Mouse (Mus musculus) MN1 (cell line): Measurements from ENCODE around the gene Rheb.
"Not testable (repeated sequence)": the region's sequence is repeated elsewhere in the genome, so short reads cannot be mapped to it uniquely, and the experiment has no call there.

ENCODE experiments used
- DNase-seq: peaks from one replicate; pipeline ENCODE4 v3.0.0-alpha.2; 2016; ENCODE audit warnings: low spot score

The Rheb gene

GRCm38 (mm10) chr5:24792961-24793360, 49.5 kb downstream of the Rheb start:
- no peak for DNase-seq

- no peak for DNase-seq
These were observed 59.5 kb downstream of the Rheb start for GRCm38 (mm10) chr5:24782957-24783356.

GRCm38 (mm10) chr5:24781048-24781447, 61.4 kb downstream of the Rheb start:
- DNase-seq: no peak

GRCm38 (mm10) chr5:24779881-24780512, 62.4 kb downstream of the Rheb start:
- DNase-seq: peak; percentile 50

DNA sequence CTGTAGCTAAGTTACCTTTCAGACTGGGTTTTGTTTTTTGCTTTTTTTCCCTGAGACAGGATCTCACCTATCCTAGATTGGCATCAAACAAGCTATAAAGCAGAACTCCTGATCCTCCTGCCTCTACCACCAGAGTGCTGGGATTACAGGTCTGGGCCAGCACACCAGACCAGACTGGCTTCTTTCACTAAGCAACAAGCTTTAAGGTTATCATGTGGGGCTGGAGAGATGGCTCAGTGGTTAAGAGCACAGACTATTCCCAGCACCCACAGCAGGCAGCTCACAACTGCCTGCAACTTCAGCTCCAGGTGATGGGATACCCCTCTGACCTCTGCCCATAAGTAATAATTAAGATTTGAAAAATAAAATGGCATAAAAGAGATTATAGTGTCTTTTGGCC, 63.1 kb downstream of the Rheb start:
- peak; percentile 3 for DNase-seq

DNA sequence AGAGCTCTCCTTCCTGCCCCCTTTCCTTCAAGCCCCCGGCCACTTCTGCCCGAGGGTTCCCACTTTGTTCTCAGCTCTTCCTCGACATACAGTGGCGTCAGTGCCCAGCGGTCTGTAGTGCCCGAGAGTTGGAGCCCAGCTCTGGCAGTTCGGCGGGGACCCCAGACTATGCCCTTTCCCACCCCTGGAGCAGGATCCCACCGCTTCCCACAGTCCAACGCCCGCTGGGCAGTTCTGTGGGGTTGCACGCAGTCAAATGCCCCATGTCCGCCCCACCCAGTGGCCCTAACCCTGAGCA, 63.6 kb downstream of the Rheb start:
- DNase-seq: no peak

GRCm38 (mm10) chr5:24778082-24778842, 64.2 kb downstream of the Rheb start:
- peak; percentile 3 for DNase-seq

GRCm38 (mm10) chr5:24776681-24777080, 65.7 kb downstream of the Rheb start:
- peak; percentile 26 for DNase-seq

- not testable (repeated sequence) for DNase-seq
These were observed 67.9 kb downstream of the Rheb start for GRCm38 (mm10) chr5:24774549-24774948.

DNA sequence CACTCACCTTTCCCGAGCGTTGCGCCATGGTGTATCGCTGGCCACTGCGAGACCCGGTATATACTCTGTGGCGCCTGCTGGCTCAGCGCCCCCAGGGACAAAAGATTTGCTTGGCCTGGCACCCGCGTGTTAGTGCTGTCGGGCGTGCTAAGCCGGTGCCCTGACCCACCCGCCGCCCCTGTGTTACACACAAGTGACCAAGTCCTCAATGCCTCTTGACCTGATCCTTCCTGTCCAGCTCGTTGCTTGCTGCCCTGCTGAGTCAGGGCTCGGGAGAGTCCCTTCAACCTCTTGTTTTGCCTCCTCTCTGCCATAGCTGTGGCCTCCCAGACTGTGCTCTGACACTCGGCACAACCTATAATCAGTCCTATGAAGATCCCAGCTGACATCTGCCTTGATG, 84.6 kb downstream of the Rheb start, which contains the start of gene Crygn:
Crygn (minus strand) TSS at position 193 of the 400 bp plus-strand sequence.
- DNase-seq: no peak

GRCm38 (mm10) chr5:24756931-24757330, 85.5 kb downstream of the Rheb start:
- no peak for DNase-seq
